Mouse (Mus musculus) v-Abl transformed pro-B cells (cell line): ENCODE results near the gene Ubac2.

Experiments used
- in situ Hi-C, 2 experiments: fragments of 400-800 bp; cut with MboI; formaldehyde crosslinking; loops; one replicate each; pipeline ENCODE4 v1.15.1; 2025; ENCODE audit not compliant: unreplicated experiment in 2 of 2

Gene Ubac2

GRCm38 (mm10) chr14:122023054-122023453 lies 144.6 kb downstream of the Ubac2 start:
- in situ Hi-C loops: no loop called here

- in situ Hi-C loops: no loop called here
These were observed 145.5 kb downstream of the Ubac2 start for GRCm38 (mm10) chr14:122023928-122024327.

- in situ Hi-C loops: no loop called here
These were observed 150.7 kb downstream of the Ubac2 start for GRCm38 (mm10) chr14:122028926-122029745.

GRCm38 (mm10) chr14:122029851-122030250 lies 151.4 kb downstream of the Ubac2 start:
- in situ Hi-C loops: no loop called here

- in situ Hi-C loops: no loop called here
These were observed 153.6 kb downstream of the Ubac2 start for GRCm38 (mm10) chr14:122032045-122032444.

GRCm38 (mm10) chr14:122034451-122034850 lies 156.0 kb downstream of the Ubac2 start, which contains the start of gene Timm8a2:
TSS of gene Timm8a2 (plus strand) at chr14:122034674.
- in situ Hi-C loops: no loop called here

- in situ Hi-C loops: no loop called here
These were observed 156.8 kb downstream of the Ubac2 start for GRCm38 (mm10) chr14:122035181-122035580.

- in situ Hi-C loops: no loop called here
These were observed 157.4 kb downstream of the Ubac2 start for GRCm38 (mm10) chr14:122035860-122036259.

GRCm38 (mm10) chr14:122038874-122039647 lies 160.6 kb downstream of the Ubac2 start:
- in situ Hi-C loops: no loop called here

GRCm38 (mm10) chr14:122041413-122041825 lies 163.0 kb downstream of the Ubac2 start:
- in situ Hi-C loops: no loop called here

GRCm38 (mm10) chr14:122042142-122042694 lies 163.8 kb downstream of the Ubac2 start:
- in situ Hi-C loops: no loop called here

- in situ Hi-C loops: no loop called here
These were observed 169.4 kb downstream of the Ubac2 start for GRCm38 (mm10) chr14:122047784-122048183.

- in situ Hi-C loops: no loop called here
These were observed 170.4 kb downstream of the Ubac2 start for GRCm38 (mm10) chr14:122048816-122049215.

- in situ Hi-C loops: no loop called here
These were observed 174.6 kb downstream of the Ubac2 start for GRCm38 (mm10) chr14:122052896-122053635.

- in situ Hi-C loops: no loop called here
These were observed 178.5 kb downstream of the Ubac2 start for GRCm38 (mm10) chr14:122056871-122057270.

- in situ Hi-C loops: no loop called here
These were observed 179.5 kb downstream of the Ubac2 start for GRCm38 (mm10) chr14:122057941-122058346.

GRCm38 (mm10) chr14:122060642-122061041 lies 182.2 kb downstream of the Ubac2 start:
- in situ Hi-C loops: loop anchor here (5.0 to 10.0 kb wide), 7 partner anchors 67 to 1294 kb away; partner anchors contain the start of genes Ggact (in 1 of the 2) and Ubac2 (in 1 of the 2)

GRCm38 (mm10) chr14:122061376-122061775 lies 183.0 kb downstream of the Ubac2 start:
- in situ Hi-C loops: loop anchor here (5.0 to 10.0 kb wide), 7 partner anchors 66 to 1293 kb away; partner anchors contain the start of genes Ggact (in 1 of the 2) and Ubac2 (in 1 of the 2)

GRCm38 (mm10) chr14:122062411-122063090 lies 184.1 kb downstream of the Ubac2 start:
- in situ Hi-C loops: loop anchor here (5.0 to 10.0 kb wide), 7 partner anchors 65 to 1292 kb away; partner anchors contain the start of genes Ggact (in 1 of the 2) and Ubac2 (in 1 of the 2)
